Mouse (Mus musculus) gonadal fat pad, adult 2 months (tissue): ENCODE data around the gene Ifnar2. TPM values are rescaled to one million over a fixed set of nuclear protein-coding genes. Genes with fewer than 3 reads are reported as not detected.
A peak's percentile ranks its signal among the peaks of the same experiment; 100 is the strongest.

Experiments used
- DNase-seq: peaks from one replicate; pipeline ENCODE4 v3.0.0-alpha.2; 2012; ENCODE audit warnings: low read depth
- polyA plus RNA-seq: library from polyadenylated mRNA; depleted of rRNA; stranded (reverse); fragments of >200 nt; gene quantifications from 2 replicates; pipeline ENCODE4 v1.2.3, GENCODE M21; 2012

Gene Ifnar2
- polyA plus RNA-seq, 1 experiment = 81.7 TPM

GRCm38 (mm10) chr16:91394826-91395410 lies 22.3 kb downstream of the Ifnar2 start:
- DNase-seq = peak; percentile 20

DNA sequence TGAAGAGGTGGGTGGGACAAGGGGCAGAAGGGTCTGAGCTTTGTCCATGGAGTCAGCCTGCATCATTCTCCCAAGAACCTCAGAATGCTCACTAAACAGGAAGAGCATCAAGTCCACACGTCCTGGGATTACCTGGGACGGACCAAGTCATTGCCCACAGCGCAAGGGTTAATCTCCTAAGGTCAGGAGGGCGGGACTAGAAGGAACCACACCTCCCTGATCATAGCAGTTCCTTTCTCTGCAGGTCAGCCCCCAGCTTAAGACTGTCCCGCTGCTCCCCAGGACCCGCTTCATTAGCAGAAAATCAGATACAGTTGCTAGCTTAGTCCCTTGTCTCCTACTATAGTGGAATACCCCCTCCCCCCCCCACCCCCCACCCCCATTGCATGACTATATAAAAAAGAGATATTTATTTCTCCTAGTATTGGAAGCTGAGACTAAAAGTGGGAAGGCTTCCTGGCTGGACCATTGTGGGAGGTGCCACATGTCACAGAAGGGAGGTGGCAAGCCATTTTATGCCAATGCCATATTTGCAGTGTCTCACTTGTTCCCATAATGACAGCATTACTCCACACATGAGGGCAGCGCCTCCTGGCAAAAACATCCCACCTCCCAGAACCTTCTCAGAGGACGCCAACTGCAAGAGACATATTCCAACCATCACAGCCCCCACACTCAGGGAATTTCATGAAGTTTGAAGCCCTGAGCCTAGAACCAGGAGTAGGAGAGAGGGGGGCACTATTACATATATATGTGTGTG lies 23.2 kb downstream of the Ifnar2 start:
- DNase-seq = no peak

GRCm38 (mm10) chr16:91396844-91397537 lies 24.4 kb downstream of the Ifnar2 start:
- no peak for DNase-seq

GRCm38 (mm10) chr16:91398030-91398429 lies 25.4 kb downstream of the Ifnar2 start:
- no peak for DNase-seq

- DNase-seq = no peak
Measured at GRCm38 (mm10) chr16:91398944-91399343, 26.4 kb downstream of the Ifnar2 start.

DNA sequence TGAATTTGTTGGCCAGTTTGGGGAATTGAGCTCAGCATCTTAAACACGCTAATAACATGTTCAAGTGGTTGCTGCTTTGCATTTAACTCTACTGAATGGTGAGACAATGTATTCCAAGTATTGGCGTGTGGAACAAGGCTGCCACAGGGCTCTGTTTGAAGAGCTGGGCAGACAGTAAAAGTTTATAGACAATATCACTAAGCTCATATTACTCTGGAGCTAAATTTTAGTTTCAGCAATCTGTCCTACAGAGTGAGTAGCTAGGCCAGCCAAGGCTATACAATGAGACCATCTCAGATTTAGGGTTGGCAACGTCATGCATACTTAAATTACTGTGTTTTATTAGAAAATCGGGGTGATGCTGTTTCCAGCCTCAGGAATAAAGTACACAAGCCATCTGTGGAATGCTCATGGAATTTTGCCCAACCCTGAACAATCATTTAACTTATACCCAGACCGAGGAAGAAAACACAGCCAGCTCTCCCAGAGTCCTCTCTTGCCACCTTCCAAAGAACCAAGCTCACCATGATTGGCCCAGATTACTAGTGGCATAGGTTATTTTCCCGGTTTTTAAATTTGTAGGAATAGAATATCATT lies 29.1 kb downstream of the Ifnar2 start:
- DNase-seq = no peak

- no peak for DNase-seq
Measured at GRCm38 (mm10) chr16:91403784-91404183, 31.2 kb downstream of the Ifnar2 start.

DNA sequence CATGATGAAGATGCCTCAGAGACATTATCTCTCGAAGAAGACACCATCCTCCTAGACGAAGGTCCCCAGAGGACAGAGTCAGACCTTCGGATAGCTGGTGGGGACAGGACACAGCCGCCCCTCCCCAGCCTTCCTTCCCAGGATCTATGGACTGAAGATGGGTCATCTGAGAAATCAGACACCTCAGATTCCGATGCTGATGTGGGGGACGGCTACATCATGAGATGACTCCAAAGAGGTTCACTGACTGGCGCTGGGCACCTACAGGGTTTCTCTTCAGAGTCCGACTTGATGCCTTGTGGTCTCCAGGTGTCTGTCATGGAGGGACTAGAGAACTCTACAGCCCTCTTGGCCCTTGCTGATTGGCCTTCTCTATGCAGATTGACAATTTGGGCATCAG lies 31.6 kb downstream of the Ifnar2 start:
- DNase-seq = no peak

DNA sequence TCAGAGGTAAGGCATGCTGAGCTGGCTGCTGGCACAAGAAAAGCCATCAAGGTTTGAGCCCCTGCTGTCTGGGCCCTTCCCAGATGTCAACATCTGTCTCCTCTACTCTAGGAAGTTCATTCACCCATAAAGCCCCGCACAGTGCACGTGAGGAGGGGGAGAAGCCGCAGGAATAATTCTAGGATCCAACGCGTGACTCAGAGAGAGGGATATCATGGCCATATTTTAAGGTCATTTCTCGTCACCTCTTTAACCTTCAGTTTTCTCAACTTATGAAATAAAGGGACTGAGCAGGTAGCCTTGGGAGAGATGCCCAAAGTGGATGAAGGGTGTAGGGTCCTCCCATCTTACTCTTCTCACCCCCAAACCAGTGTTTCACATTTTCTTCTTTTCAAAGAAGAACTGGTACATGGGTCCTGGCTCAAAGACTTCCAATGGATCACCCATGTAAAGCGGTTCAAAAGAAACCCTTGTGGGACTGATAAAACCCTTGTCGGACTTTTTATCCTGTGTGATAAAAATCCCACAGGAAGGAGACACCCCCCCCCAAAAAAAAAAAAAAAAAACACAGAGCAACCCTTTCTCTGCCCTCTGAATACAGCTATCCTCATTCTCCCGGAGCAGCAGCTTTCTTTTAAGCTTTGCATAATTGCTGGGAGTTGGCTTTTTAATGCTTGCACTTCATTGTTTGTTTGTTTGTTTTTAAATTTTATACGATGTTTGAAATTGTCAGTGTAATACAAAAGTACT lies 32.4 kb downstream of the Ifnar2 start:
- DNase-seq = no peak

GRCm38 (mm10) chr16:91405640-91406584 lies 33.3 kb downstream of the Ifnar2 start, which contains the start of gene Il10rb:
TSS of gene Il10rb (plus strand) at chr16:91406164.
- DNase-seq = no peak

- no peak for DNase-seq
Measured at GRCm38 (mm10) chr16:91406585-91407220, 34.1 kb downstream of the Ifnar2 start.

GRCm38 (mm10) chr16:91413102-91413844 lies 40.7 kb downstream of the Ifnar2 start:
- no peak for DNase-seq

DNA sequence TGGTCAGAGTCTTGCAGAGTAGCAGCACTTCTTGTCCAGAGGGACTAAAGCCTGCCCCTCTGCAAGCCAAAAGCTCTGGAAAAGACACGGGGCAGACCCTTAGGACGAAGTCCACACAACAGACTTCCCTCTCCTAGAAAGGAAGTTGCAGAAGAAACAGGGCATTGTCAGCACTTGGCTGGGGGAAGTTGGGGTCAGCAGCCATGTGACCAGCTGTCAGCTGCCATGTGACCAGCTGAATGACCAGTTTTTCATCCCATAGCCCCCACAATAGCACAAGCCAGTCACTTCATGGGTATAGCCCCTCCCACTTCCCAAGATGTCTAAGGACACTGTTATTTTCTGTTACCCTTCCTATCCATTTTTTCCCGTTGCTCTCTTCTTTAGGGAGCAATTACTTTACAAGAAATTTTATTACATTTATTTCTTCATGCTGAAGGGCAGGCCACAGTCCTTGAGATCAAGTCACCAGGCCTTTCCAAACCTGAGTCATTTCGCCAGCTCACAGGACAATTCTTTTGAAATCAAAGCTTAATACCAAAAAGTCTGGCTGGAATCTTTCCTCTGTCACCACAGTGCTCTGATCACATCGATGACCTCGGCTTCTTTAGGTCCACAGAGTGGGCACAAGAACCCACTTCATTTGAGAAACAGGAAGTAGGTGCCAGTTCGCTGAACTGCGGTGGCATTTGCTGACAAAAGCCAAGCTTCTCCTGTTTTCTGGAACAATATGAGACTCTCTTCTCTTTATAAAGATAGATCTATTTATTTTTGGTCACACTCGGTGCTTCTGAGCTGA lies 43.0 kb downstream of the Ifnar2 start:
- no peak for DNase-seq

DNA sequence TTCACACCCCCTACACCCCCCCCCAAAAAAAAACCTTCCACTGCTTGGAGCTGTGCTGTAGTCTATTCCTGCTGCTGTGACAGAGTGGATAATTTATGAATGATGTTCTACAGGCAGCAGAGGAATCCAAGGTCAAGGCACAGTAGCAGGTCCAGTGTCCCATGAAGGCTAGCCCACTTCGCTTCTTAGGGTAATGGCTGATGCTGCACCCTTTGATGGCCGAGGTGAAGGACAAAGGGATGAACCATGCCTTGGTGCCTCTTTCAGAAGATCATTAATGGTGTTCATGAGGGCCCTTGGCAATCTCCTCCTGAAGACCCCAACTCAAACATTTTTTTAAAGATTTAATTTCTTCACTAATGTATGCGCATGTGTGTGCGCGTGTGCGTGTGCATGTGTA lies 43.8 kb downstream of the Ifnar2 start:
- DNase-seq = no peak

DNA sequence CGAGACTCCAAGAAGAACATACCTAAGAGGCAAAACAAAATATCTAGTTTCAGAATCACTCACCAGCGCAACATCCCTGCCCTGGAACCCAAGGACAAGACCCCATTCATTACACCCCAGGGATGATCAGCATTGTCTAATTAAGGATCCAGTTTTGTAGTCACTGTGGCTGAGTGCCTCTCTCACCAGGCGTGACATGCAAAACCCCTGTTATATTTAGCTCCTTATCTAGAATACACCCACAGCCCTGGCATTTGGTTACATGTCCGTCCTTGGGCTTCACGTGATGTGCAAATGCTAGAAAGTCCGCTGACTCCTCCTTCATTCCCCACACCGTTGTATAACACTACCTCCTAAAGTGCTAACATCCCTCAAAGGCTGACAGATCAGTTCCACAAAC lies 44.4 kb downstream of the Ifnar2 start:
- DNase-seq = no peak

- no peak for DNase-seq
Measured at GRCm38 (mm10) chr16:91418531-91418930, 45.9 kb downstream of the Ifnar2 start.

DNA sequence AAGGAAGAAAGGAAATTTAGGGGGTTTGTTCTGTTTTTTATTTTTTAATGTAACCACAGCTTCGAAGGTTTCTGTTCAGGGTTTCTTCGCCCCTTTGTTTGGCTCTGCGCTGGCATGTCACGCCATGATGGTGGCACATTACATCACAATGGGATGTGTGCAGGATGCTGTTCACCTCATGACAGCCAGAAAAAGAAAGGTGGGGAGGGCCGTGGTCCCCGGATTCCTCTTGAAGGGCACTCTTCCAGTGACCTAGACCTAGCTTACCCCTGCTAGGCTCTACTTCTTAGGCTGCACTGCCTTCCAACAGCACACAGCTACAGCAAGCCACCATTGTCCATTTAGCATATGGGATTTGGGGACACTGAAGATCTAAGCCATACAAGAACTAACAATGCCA lies 53.2 kb downstream of the Ifnar2 start:
- no peak for DNase-seq

GRCm38 (mm10) chr16:91426586-91426985 lies 54.0 kb downstream of the Ifnar2 start:
- DNase-seq = no peak

- DNase-seq = no peak
Measured at GRCm38 (mm10) chr16:91427461-91427860, 54.9 kb downstream of the Ifnar2 start.
